In the genomic region with DNA sequence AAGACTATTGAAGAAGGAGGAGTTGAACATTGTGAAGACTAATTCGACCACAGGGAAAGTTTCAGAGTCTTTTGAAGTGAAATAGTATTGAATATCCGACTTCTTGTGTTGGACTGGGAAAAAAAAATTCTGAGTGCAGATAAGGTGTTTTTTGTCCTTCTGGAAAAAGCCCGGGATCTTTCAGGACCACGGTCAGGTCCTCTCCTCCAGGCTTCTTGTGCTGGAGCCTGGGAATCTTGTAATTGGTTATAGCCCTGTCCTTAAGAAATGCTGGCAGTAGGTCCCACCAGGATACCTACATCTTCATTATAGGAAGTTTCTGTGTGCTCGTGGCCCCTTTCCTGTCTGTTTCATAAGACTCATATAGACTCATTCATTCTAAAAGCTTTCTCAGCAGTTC, we compare ENCODE assay signal across 10 mouse cellular contexts. TPM values are rescaled to one million over a fixed set of nuclear protein-coding genes. Genes with fewer than 3 reads are reported as not detected.
DNase-seq lines count a peak whose midpoint lies in the region; ATAC-seq and TF ChIP-seq lines count a peak whose summit lies in the region.
"Had no signal": no experiment of that assay in that cellular context is flagged by ENCODE, and none has a peak within 500 bp of the region (broad histone marks: within the 10 kb centered on the region; RNA-seq: fewer than 3 reads in every experiment).

No protein-coding gene starts in this region.

- H3K4me1 ChIP-seq in embryonic facial prominence, embryonic 10.5 days, result peaks cover 18% of the 10 kb centered on the region
- peaks cover 15% of the 10 kb centered on the region for H3K4me1 ChIP-seq in hindbrain, embryonic 14.5 days (replicated peaks; ENCODE audit: control insufficient read depth, insufficient read depth, low read length)
- no peaks in the 10 kb centered on the region; the same call in 1 of the 2 replicates for H3K4me1 ChIP-seq in midbrain, postnatal 0 days (ENCODE audit: insufficient read depth, low read length)
- H3K4me1 ChIP-seq in intestine, embryonic 15.5 days (replicated peaks), result 0 out of 2 replicates have a peak, but pooled peaks cover 5% of the 10 kb centered on the region

- H3K9ac ChIP-seq in hindbrain, embryonic 14.5 days, result peak overlapping the region; percentile 98
- no peak overlapping the region for H3K9ac ChIP-seq in midbrain, postnatal 0 days (replicated peaks; ENCODE audit: low read length, poor library complexity, severe bottlenecking)
- no peak overlapping the region for H3K9ac ChIP-seq in intestine, embryonic 15.5 days

- peak; percentile 68 for DNase-seq in NIH3T3 (ENCODE audit: low read depth)
- DNase-seq in embryonic facial prominence, embryonic 10.5 days (ENCODE audit: low spot score), result peak; percentile 55
- no peak for DNase-seq in hindbrain, embryonic 14.5 days (ENCODE audit: low spot score)
- no peak for DNase-seq in midbrain, postnatal 0 days (ENCODE audit: low spot score)
- no peak for DNase-seq in spleen, postnatal 10 days (ENCODE audit: low spot score in 2 of 2)
- no peak for DNase-seq in right cerebral cortex, adult 18-20 months
- DNase-seq: cerebellum, adult 11 months; heart, postnatal 10 days had no signal

- WGBS in embryonic facial prominence, embryonic 10.5 days, result 6% methylated on average over 5 of the region's 5 CpGs
- WGBS in hindbrain, embryonic 14.5 days, result 6% methylated on average over 5 of the region's 5 CpGs
- 3% methylated on average over 5 of the region's 5 CpGs for WGBS in midbrain, postnatal 0 days
- WGBS in intestine, embryonic 15.5 days, result 4% methylated on average over 5 of the region's 5 CpGs

- no peak for TF ChIP-seq CTCF in midbrain, postnatal 0 days (IDR thresholded peaks at IDR 0.05)

- H3K36me3 ChIP-seq in embryonic facial prominence, embryonic 10.5 days (replicated peaks), result no peaks in the 10 kb centered on the region
- no peaks in the 10 kb centered on the region for H3K36me3 ChIP-seq in hindbrain, embryonic 14.5 days (replicated peaks; ENCODE audit: control insufficient read depth, insufficient read depth)
- H3K36me3 ChIP-seq in midbrain, postnatal 0 days (ENCODE audit: insufficient read depth, low read length), result no peaks in the 10 kb centered on the region
- no peaks in the 10 kb centered on the region for H3K36me3 ChIP-seq in intestine, embryonic 15.5 days

- ATAC-seq in hindbrain, embryonic 14.5 days (ENCODE audit: low FRiP score), result no peak
- no peak for ATAC-seq in midbrain, postnatal 0 days (ENCODE audit: low FRiP score)
- no peak for ATAC-seq in intestine, embryonic 15.5 days
- ATAC-seq: lung, postnatal 0 days had no signal

- H3K9me3 ChIP-seq in embryonic facial prominence, embryonic 10.5 days, result no peaks in the 10 kb centered on the region
- H3K9me3 ChIP-seq in hindbrain, embryonic 14.5 days (ENCODE audit: control insufficient read depth, low read length), result no peaks in the 10 kb centered on the region
- H3K9me3 ChIP-seq in midbrain, postnatal 0 days (ENCODE audit: low read length), result no peaks in the 10 kb centered on the region
- no peaks in the 10 kb centered on the region for H3K9me3 ChIP-seq in intestine, embryonic 15.5 days

- H3K4me3 ChIP-seq in embryonic facial prominence, embryonic 10.5 days, result peak overlapping the region; percentile 63; the same call in 1 of the 2 replicates
- H3K4me3 ChIP-seq in hindbrain, embryonic 14.5 days (replicated peaks; ENCODE audit: low read length), result peak overlapping the region; percentile 78
- H3K4me3 ChIP-seq in midbrain, postnatal 0 days (ENCODE audit: low read depth, low read length), result peak overlapping the region; percentile 77
- no peak overlapping the region for H3K4me3 ChIP-seq in intestine, embryonic 15.5 days (replicated peaks)

- H3K4me2 ChIP-seq in hindbrain, embryonic 14.5 days (replicated peaks), result peak overlapping the region; percentile 96
- peak overlapping the region; percentile 95 for H3K4me2 ChIP-seq in midbrain, postnatal 0 days (ENCODE audit: low read depth, low read length, poor library complexity, severe bottlenecking)
- H3K4me2 ChIP-seq in intestine, embryonic 15.5 days (replicated peaks), result no peak overlapping the region; the same call in 1 of the 2 replicates

- peaks cover 47% of the 10 kb centered on the region for H3K27me3 ChIP-seq in embryonic facial prominence, embryonic 10.5 days (replicated peaks; ENCODE audit: low read depth, poor library complexity, severe bottlenecking)
- no peaks in the 10 kb centered on the region for H3K27me3 ChIP-seq in hindbrain, embryonic 14.5 days (ENCODE audit: control insufficient read depth, insufficient read depth, low read length)
- no peaks in the 10 kb centered on the region for H3K27me3 ChIP-seq in midbrain, postnatal 0 days (ENCODE audit: insufficient read depth, low read length)
- H3K27me3 ChIP-seq in intestine, embryonic 15.5 days (replicated peaks), result peaks cover 22% of the 10 kb centered on the region

- H3K27ac ChIP-seq in embryonic facial prominence, embryonic 10.5 days (replicated peaks), result no peak overlapping the region
- H3K27ac ChIP-seq in hindbrain, embryonic 14.5 days, result no peak overlapping the region
- no peak overlapping the region for H3K27ac ChIP-seq in midbrain, postnatal 0 days (ENCODE audit: low read depth, low read length)
- no peak overlapping the region for H3K27ac ChIP-seq in intestine, embryonic 15.5 days

RNA-seq across cellular contexts. Expression of a gene that starts 0.9 kb away (rescaled TPM):
- polyA plus RNA-seq in embryonic facial prominence, embryonic 10.5 days (2016; fragmentation: Nextera tagmentation; extraction: Ambion mirVana), result 0.38 and 0.61 TPM in 2 replicates
- 5.3 and 5.6 TPM in 2 replicates for polyA plus RNA-seq in hindbrain, embryonic 14.5 days (2014; fragmentation: Nextera tagmentation; extraction: Ambion mirVana)
- total RNA-seq in midbrain, postnatal 0 days (2014; rRNA removed), result 5.2 and 7.9 TPM in 2 replicates
- polyA plus RNA-seq in midbrain, postnatal 0 days (2015; fragmentation: Nextera tagmentation; extraction: Ambion mirVana), result 2.3 and 2.8 TPM in 2 replicates
- 0.40 and 0.44 TPM in 2 replicates for polyA plus RNA-seq in intestine, embryonic 15.5 days (2015; fragmentation: Nextera tagmentation; extraction: Ambion mirVana)

Comparison
In these comparisons a context has a peak if more than half of its experiments do, and no peak if none do; other contexts are left out.
1. DNase-seq: peak in NIH3T3 (single experiment) and embryonic facial prominence, embryonic 10.5 days (single experiment); none in hindbrain, embryonic 14.5 days (single experiment), midbrain, postnatal 0 days (single experiment), spleen, postnatal 10 days (0 of 2) and right cerebral cortex, adult 18-20 months (single experiment).